Mouse (Mus musculus) lung, adult 2 months (tissue): ENCODE data around the gene Cisd2.

ENCODE experiments used
- CTCF ChIP-seq: fragments of 200-500 bp; IDR thresholded peaks from 2 replicates; pipeline ENCODE4 v1.5.1; 2011; ENCODE audit warnings: mild to moderate bottlenecking, low read length, control low read depth; ENCODE audit not compliant: insufficient read depth
- POLR2A ChIP-seq: fragments of 200-500 bp; IDR thresholded peaks from 2 replicates; pipeline ENCODE4 v1.6.1; 2011; ENCODE audit warnings: low read depth, mild to moderate bottlenecking, control low read depth, low read length, borderline replicate concordance; ENCODE audit errors: extremely low read depth

DNA sequence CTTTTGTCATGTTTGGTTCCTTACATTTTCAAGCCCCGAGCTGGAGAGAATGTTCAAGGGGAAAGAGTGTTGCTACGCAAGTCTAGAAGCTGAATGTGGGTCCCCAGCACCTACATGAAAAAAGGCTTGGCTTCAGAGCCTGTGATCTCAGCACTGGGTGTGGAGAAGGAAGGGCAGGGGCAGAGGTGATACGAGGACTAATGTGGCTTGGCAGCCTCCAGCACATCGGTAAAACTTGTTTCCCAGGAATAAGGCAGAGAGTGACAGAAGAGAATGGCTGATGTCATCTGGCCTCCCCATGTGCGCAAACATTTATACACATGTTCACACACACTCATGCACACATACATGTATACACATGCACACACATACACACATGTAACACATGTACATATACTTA lies 28.6 kb downstream of the Cisd2 start:
- TF ChIP-seq POLR2A = no peak
- no peak for TF ChIP-seq CTCF
